Mouse (Mus musculus): ENCODE measurements around the gene Kdm5b.

The Kdm5b gene

GRCm38 (mm10) chr1:134643702-134644101 is 83.7 kb downstream of the Kdm5b start:
- intact Hi-C loops (cut with DNase I): loop anchor here (10.0 kb wide), 1 partner anchor 81 kb away; no protein-coding TSS in a partner anchor

GRCm38 (mm10) chr1:134645408-134646200 is 85.6 kb downstream of the Kdm5b start:
- intact Hi-C loops (cut with DNase I): loop anchor here (10.0 kb wide), 1 partner anchor 79 kb away; no protein-coding TSS in a partner anchor

GRCm38 (mm10) chr1:134646261-134646962 is 86.4 kb downstream of the Kdm5b start, which contains the start of gene Syt2:
Gene Syt2, plus strand, starts transcription at chr1:134646677.
- intact Hi-C loops (cut with DNase I): loop anchor here (10.0 kb wide), 1 partner anchor 78 kb away; no protein-coding TSS in a partner anchor

- intact Hi-C loops (cut with DNase I): loop anchor here (10.0 kb wide), 1 partner anchor 78 kb away; no protein-coding TSS in a partner anchor
Observed at GRCm38 (mm10) chr1:134646963-134647282, 87.0 kb downstream of the Kdm5b start.

GRCm38 (mm10) chr1:134647591-134647990 is 87.6 kb downstream of the Kdm5b start:
- intact Hi-C loops (cut with DNase I): loop anchor here (10.0 kb wide), 1 partner anchor 77 kb away; no protein-coding TSS in a partner anchor

- intact Hi-C loops (cut with DNase I): no loop called here
Observed at GRCm38 (mm10) chr1:134650816-134651215, 90.8 kb downstream of the Kdm5b start.

GRCm38 (mm10) chr1:134651268-134651850 is 91.4 kb downstream of the Kdm5b start:
- intact Hi-C loops (cut with DNase I): no loop called here

- intact Hi-C loops (cut with DNase I): no loop called here
Observed at GRCm38 (mm10) chr1:134651851-134652398, 92.0 kb downstream of the Kdm5b start.

- intact Hi-C loops (cut with DNase I): no loop called here
Observed at GRCm38 (mm10) chr1:134653603-134654257, 93.8 kb downstream of the Kdm5b start.

GRCm38 (mm10) chr1:134658841-134659240 is 98.9 kb downstream of the Kdm5b start:
- intact Hi-C loops (cut with DNase I): no loop called here

GRCm38 (mm10) chr1:134660163-134660562 is 100.2 kb downstream of the Kdm5b start:
- intact Hi-C loops (cut with DNase I): no loop called here

GRCm38 (mm10) chr1:134671234-134672070 is 111.5 kb downstream of the Kdm5b start:
- intact Hi-C loops (cut with DNase I): no loop called here

GRCm38 (mm10) chr1:134674312-134674711 is 114.3 kb downstream of the Kdm5b start:
- intact Hi-C loops (cut with DNase I): no loop called here

GRCm38 (mm10) chr1:134679445-134679844 is 119.5 kb downstream of the Kdm5b start:
- intact Hi-C loops (cut with DNase I): no loop called here

GRCm38 (mm10) chr1:134680617-134681016 is 120.6 kb downstream of the Kdm5b start:
- intact Hi-C loops (cut with DNase I): no loop called here

- intact Hi-C loops (cut with DNase I): no loop called here
Observed at GRCm38 (mm10) chr1:134682460-134682859, 122.5 kb downstream of the Kdm5b start.
